Mouse (Mus musculus) cerebellum, adult 2 months (tissue): ENCODE measurements around the gene Rhpn2.

Experiments
- CTCF ChIP-seq: fragments of 200-500 bp; IDR thresholded peaks from 2 replicates; pipeline ENCODE4 v1.5.1; 2011; ENCODE audit warnings: low read depth, mild to moderate bottlenecking, control low read depth, low read length, moderate library complexity, borderline replicate concordance; ENCODE audit not compliant: insufficient read depth
- POLR2A ChIP-seq: fragments of 200-500 bp; IDR thresholded peaks from 2 replicates; pipeline ENCODE4 v1.6.1; 2011; ENCODE audit warnings: low read length, control low read depth, borderline replicate concordance; ENCODE audit not compliant: insufficient read depth

GRCm38 (mm10) chr7:35428146-35428545 is 94.2 kb downstream of the Rhpn2 start:
- TF ChIP-seq CTCF (no peak), POLR2A (no peak)
